Mouse (Mus musculus) hindbrain, postnatal 0 days (tissue): ENCODE data around the gene Evpl. TPM values are rescaled to one million over a fixed set of nuclear protein-coding genes. Genes with fewer than 3 reads are reported as not detected.
A peak's percentile ranks its signal among the peaks of the same experiment; 100 is the strongest.

Experiments used
- ATAC-seq: fragments of 200-750 bp; cut with Nextera tagmentation; 2 replicates; pipeline ENCODE4 v1.8.0; 2017; ENCODE audit warnings: mild to moderate bottlenecking, moderate TSS enrichment, moderate library complexity
- DNase-seq: peaks from one replicate; pipeline ENCODE4 v3.0.0-alpha.2; 2015; ENCODE audit warnings: low spot score
- H3K27ac ChIP-seq: fragments of 300-500 bp; sonication (generic); 2 replicates; pipeline ENCODE4 v1.5.1; 2014; ENCODE audit warnings: mild to moderate bottlenecking
- H3K27me3 ChIP-seq: fragments of 300-500 bp; sonication (generic); 2 replicates; pipeline ENCODE4 v1.6.1; 2014; ENCODE audit warnings: low read length, mixed read lengths; ENCODE audit not compliant: insufficient read depth
- H3K36me3 ChIP-seq: fragments of 300-500 bp; sonication (generic); 2 replicates; pipeline ENCODE4 v1.6.1; 2014; ENCODE audit warnings: low read length, mixed read lengths; ENCODE audit not compliant: insufficient read depth
- H3K4me1 ChIP-seq: fragments of 300-500 bp; sonication (generic); 2 replicates; pipeline ENCODE4 v1.6.1; 2014; ENCODE audit warnings: antibody characterized with exemption, low read length, mixed read lengths; ENCODE audit not compliant: insufficient read depth
- H3K4me2 ChIP-seq: fragments of 300-500 bp; sonication (generic); 2 replicates; pipeline ENCODE4 v1.6.1; 2014; ENCODE audit warnings: low read depth, mild to moderate bottlenecking, low read length, moderate library complexity, mixed read lengths
- H3K4me3 ChIP-seq: fragments of 300-500 bp; sonication (generic); 2 replicates; pipeline ENCODE4 v1.5.1; 2014; ENCODE audit warnings: low read length
- H3K9ac ChIP-seq: fragments of 300-500 bp; sonication (generic); replicated peaks from 2 replicates; pipeline ENCODE4 v1.6.1; 2014; ENCODE audit warnings: mild to moderate bottlenecking, low read length, moderate library complexity, mixed read lengths
- H3K9me3 ChIP-seq: fragments of 300-500 bp; sonication (generic); 2 replicates; pipeline ENCODE4 v1.6.1; 2016; ENCODE audit warnings: low read length, mixed read lengths
- CTCF ChIP-seq: IDR thresholded peaks from 2 replicates; pipeline ENCODE4 v1.5.1; 2016; ENCODE audit warnings: antibody characterized with exemption, control low read depth, low read depth
- WGBS: fragments of 180-500 bp; shearing (Covaris S2); extraction: QIAGEN DNeasy Blood & Tissue Kit; methylation state at CpG from one replicate; pipeline ENCODE4 v1.1.7; 2014; 5-methylcytosine and 5-hydroxymethylcytosine counted together
- polyA plus RNA-seq: library from polyadenylated mRNA; unstranded; fragments of >200 nt; fragmentation: Nextera tagmentation; extraction: Ambion mirVana; gene quantifications from 2 replicates; pipeline ENCODE4 v1.2.1, GENCODE M21; 2015
- total RNA-seq: library from RNA; depleted of rRNA; stranded (reverse); fragments of >200 nt; gene quantifications from 2 replicates; pipeline ENCODE4 v1.2.3, GENCODE M21; 2014

The Evpl gene
- total and polyA plus RNA-seq, 2 experiments from 2014 or later = 1.6 to 2.8 TPM

GRCm38 (mm10) chr11:116197584-116197906 is 40.3 kb downstream of the Evpl start:
- no peak for TF ChIP-seq CTCF
- Histone ChIP-seq H3K36me3 (0 out of 2 replicates have a peak, but pooled peaks cover 7% of the 10 kb centered on the region), H3K27me3 (no peaks in the 10 kb centered on the region), H3K4me3 (peak overlapping the region; percentile 65; the same call in 1 of the 2 replicates), H3K9ac (no peak overlapping the region; the same call in 1 of the 2 replicates), H3K4me1 (peaks cover 5% of the 10 kb centered on the region; the same call in 1 of the 2 replicates), H3K27ac (no peak overlapping the region), H3K9me3 (no peaks in the 10 kb centered on the region), H3K4me2 (peak overlapping the region; percentile 67)
- ATAC-seq (no peak), DNase-seq (no peak)
- WGBS = 87% methylated on average over 6 of the region's 6 CpGs

GRCm38 (mm10) chr11:116196866-116197583 is 40.9 kb downstream of the Evpl start:
- no peak overlapping the region; the same call in 1 of the 2 replicates for H3K9ac ChIP-seq
- no peak for TF ChIP-seq CTCF
- peak overlapping the region; percentile 67 for H3K4me2 ChIP-seq
- H3K36me3 ChIP-seq = 0 out of 2 replicates have a peak, but pooled peaks cover 7% of the 10 kb centered on the region
- H3K27me3 ChIP-seq = no peaks in the 10 kb centered on the region
- DNase-seq = no peak
- H3K4me3 ChIP-seq = 0 out of 2 replicates have a peak overlapping the region, but pooled peaks have one; percentile 65
- no peak overlapping the region for H3K27ac ChIP-seq
- H3K9me3 ChIP-seq = no peaks in the 10 kb centered on the region
- WGBS = 91% methylated on average over 18 of the region's 18 CpGs
- H3K4me1 ChIP-seq = peaks cover 5% of the 10 kb centered on the region; the same call in 1 of the 2 replicates
- no peak for ATAC-seq

GRCm38 (mm10) chr11:116196336-116196735 is 41.5 kb downstream of the Evpl start:
- Histone ChIP-seq H3K9ac (no peak overlapping the region), H3K4me1 (peaks cover 5% of the 10 kb centered on the region; the same call in 1 of the 2 replicates), H3K27me3 (no peaks in the 10 kb centered on the region), H3K9me3 (no peaks in the 10 kb centered on the region), H3K4me3 (no peak overlapping the region), H3K27ac (no peak overlapping the region), H3K4me2 (no peak overlapping the region), H3K36me3 (peaks cover 12% of the 10 kb centered on the region)
- TF ChIP-seq CTCF = no peak
- DNase-seq = no peak
- no peak for ATAC-seq
- WGBS = 82% methylated on average over 3 of the region's 3 CpGs

DNA sequence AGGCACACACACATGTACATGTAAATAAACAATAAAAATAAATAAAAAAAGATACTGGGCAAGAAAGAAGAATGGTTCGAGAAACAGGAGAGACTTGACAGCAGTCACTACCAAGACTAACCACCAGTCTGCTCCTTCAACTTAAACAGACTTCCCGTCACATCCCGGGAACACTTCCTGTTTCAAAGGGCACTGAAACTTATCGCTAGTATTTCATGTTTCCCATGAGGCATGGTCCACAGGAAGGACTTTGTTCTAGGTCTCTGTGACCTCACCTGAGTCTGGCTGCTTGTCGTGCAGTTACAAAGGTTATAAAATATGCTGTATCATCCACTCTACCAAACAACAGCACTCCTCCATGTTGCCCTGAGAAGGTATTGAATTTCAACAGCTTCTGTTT is 42.6 kb downstream of the Evpl start:
- 77% methylated on average over 5 of the region's 5 CpGs for WGBS
- no peak for ATAC-seq
- TF ChIP-seq CTCF = peak; percentile 21; the same call in 1 of the 2 replicates

DNA sequence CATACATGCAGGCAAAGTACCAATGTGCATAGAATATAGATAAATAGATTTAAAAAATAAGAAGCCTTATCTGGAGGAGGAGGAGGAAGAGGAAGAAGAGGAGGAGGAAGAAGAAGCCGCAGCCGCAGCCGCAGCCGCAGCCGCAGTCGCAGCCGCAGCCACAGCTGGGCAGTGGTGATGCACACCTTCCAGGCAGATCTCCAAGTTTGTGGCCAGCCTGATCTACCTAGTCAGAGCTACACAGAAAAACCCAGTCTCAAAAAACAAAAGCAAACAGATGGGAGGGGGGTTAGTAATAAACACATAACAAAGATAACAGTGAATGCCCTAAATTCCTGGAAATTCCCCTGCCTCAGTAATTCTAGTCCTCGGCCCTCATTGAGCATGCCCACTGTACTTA is 43.3 kb downstream of the Evpl start:
- no peak for ATAC-seq
- H3K36me3 ChIP-seq = peaks cover 20% of the 10 kb centered on the region
- H3K27ac ChIP-seq = no peak overlapping the region
- no peak for DNase-seq
- peaks cover 5% of the 10 kb centered on the region; the same call in 1 of the 2 replicates for H3K4me1 ChIP-seq
- no peak for TF ChIP-seq CTCF
- H3K9me3 ChIP-seq = no peaks in the 10 kb centered on the region
- WGBS = 97% methylated on average over 8 of the region's 8 CpGs
- no peak overlapping the region for H3K4me2 ChIP-seq
- H3K27me3 ChIP-seq = no peaks in the 10 kb centered on the region
- no peak overlapping the region for H3K9ac ChIP-seq
- no peak overlapping the region for H3K4me3 ChIP-seq

More for the DNA sequence above, 42.6 kb downstream of the Evpl start:
- H3K4me3 ChIP-seq = no peak overlapping the region
- H3K4me2 ChIP-seq = no peak overlapping the region
- peaks cover 19% of the 10 kb centered on the region for H3K36me3 ChIP-seq
- DNase-seq = no peak
- no peaks in the 10 kb centered on the region for H3K9me3 ChIP-seq
- H3K27ac ChIP-seq = no peak overlapping the region
- no peaks in the 10 kb centered on the region for H3K27me3 ChIP-seq
- H3K9ac ChIP-seq = no peak overlapping the region
- H3K4me1 ChIP-seq = peaks cover 5% of the 10 kb centered on the region; the same call in 1 of the 2 replicates

DNA sequence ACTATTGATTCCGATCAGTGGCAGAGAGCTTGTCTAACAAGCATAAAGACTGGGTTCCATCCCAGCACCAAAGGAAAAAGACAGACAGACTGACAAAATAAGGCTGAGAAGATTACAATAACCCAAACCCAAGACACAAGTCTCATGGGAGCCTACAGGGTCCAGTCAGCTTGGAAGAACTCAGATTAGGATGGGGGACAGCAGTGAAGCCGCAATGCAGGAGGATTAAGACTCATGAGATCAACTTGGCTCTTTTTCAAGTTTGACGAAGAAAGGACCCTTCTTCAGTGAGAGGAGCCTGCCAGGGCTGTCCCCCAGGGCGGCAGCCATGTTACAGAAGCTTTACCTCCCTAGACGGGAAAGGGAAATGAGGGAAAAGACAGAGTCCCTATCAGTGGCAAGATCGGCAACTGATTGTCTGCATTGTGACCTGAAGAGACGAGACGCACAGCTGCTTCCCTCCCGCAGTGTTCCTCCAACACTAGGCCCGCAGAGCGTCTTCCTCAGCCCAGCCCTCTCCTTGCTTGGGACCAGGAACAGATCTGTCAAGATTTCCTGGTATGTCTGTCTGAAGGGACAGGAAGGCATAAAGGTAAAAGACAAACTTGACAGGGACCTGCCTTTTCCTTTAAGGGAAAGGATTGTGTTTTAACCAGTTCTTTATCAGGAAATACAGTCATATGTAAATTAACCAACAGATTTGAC is 50.5 kb downstream of the Evpl start:
- Histone ChIP-seq H3K36me3 (peaks cover 26% of the 10 kb centered on the region), H3K9ac (no peak overlapping the region; the same call in 1 of the 2 replicates), H3K27me3 (no peaks in the 10 kb centered on the region), H3K4me2 (no peak overlapping the region), H3K4me3 (no peak overlapping the region), H3K4me1 (peaks cover 10% of the 10 kb centered on the region; the same call in 1 of the 2 replicates), H3K27ac (peak overlapping the region; percentile 75), H3K9me3 (no peaks in the 10 kb centered on the region)
- TF ChIP-seq CTCF = no peak
- peak; percentile 53 for DNase-seq
- ATAC-seq = no peak
- 23% methylated on average over 11 of the region's 11 CpGs for WGBS
